Mouse (Mus musculus) layer of hippocampus, adult 6 months (tissue): ENCODE measurements around the gene Lhx6. TPM values are rescaled to one million over a fixed set of nuclear protein-coding genes. Genes with fewer than 3 reads are reported as not detected.

ENCODE experiments used
- long read RNA-seq, 2 experiments: library from polyadenylated mRNA; unstranded; transcript quantifications; one replicate each; pipeline ENCODE4 v2.0.0; 2019 to 2020
- polyA plus RNA-seq: library from polyadenylated mRNA; unstranded; fragments of <200 nt; fragmentation: Nextera tagmentation; gene quantifications from 2 replicates; pipeline ENCODE4 v1.2.3, GENCODE M21; 2021

The Lhx6 gene
- polyA plus RNA-seq: 4.0 and 5.0 TPM in 2 replicates
- long read RNA-seq, experiment 1, partial matches to known transcripts: 9 of 13 reads
- long read RNA-seq, experiment 1, other reads (novel, unspliced or antisense): 4 of 13 reads
- long read RNA-seq, experiment 2, partial matches to known transcripts: 50 of 64 reads
- long read RNA-seq, experiment 2, other reads (novel, unspliced or antisense): 7 of 64 reads

GRCm38 (mm10) chr2:36104956-36105741 lies at the start of gene Lhx6:
TSS of gene Lhx6 (minus strand) at chr2:36105408.

GRCm38 (mm10) chr2:36136300-36136941 lies 31.2 kb upstream of the Lhx6 start, which contains the start of the genes Mrrf and Rbm18:
TSS of gene Mrrf (plus strand) at chr2:36136389.
TSS of gene Rbm18 (minus strand) at chr2:36136773.

GRCm38 (mm10) chr2:36048748-36049566 lies 56.3 kb downstream of the Lhx6 start, which contains the start of the genes Ndufa8 and Morn5:
TSS of gene Ndufa8 (minus strand) at chr2:36049406.
TSS of gene Morn5 (plus strand) at chr2:36049458.

Other genes with a start within 250 kb of the Lhx6 start
- 4.3 and 4.6 TPM in 2 replicates for gene Ttll11, start 125.5 kb downstream of the Lhx6 start, polyA plus RNA-seq
- gene Ndufa8, start 56.0 kb downstream of the Lhx6 start, polyA plus RNA-seq: 543 and 544 TPM in 2 replicates
- 5.4 and 7.8 TPM in 2 replicates for gene Morn5, start 56.0 kb downstream of the Lhx6 start, polyA plus RNA-seq
- 20.8 and 23.4 TPM in 2 replicates for gene Mrrf, start 31.0 kb upstream of the Lhx6 start, polyA plus RNA-seq
- gene Rbm18, start 31.4 kb upstream of the Lhx6 start, polyA plus RNA-seq: 35.0 and 36.9 TPM in 2 replicates
- gene Ptgs1, start 125.0 kb upstream of the Lhx6 start, polyA plus RNA-seq: 12.1 and 16.1 TPM in 2 replicates